Mouse (Mus musculus): ENCODE data around the gene Tekt4.

- TF ChIP-seq POLR2A (IDR thresholded peaks at IDR 0.05; ENCODE audit: low read depth, low read length) (no peak), CTCF (IDR thresholded peaks at IDR 0.05; ENCODE audit: extremely low read depth, insufficient read depth, insufficient read length, insufficient replicate concordance) (no peak)
These were observed 25.2 kb upstream of the Tekt4 start for GRCm38 (mm10) chr17:25429240-25429639.

Data from spleen, adult 2 months (tissue).